Mouse (Mus musculus): Measurements from ENCODE around the gene Adamts13. TPM values are rescaled to one million over a fixed set of nuclear protein-coding genes. Genes with fewer than 3 reads are reported as not detected.

The Adamts13 gene
- total RNA-seq, 2 experiments from 2014 or later = not detected

GRCm38 (mm10) chr2:27028437-27029015, 55.3 kb downstream of the Adamts13 start:
- intact Hi-C loops (cut with DNase I) = no loop called here
- DNase-seq = no peak

GRCm38 (mm10) chr2:27032361-27032760, 59.1 kb downstream of the Adamts13 start:
- no peak for DNase-seq
- intact Hi-C loops (cut with DNase I) = no loop called here

- no peak for DNase-seq
- intact Hi-C loops (cut with DNase I) = no loop called here
Measured at GRCm38 (mm10) chr2:27036003-27036402, 62.8 kb downstream of the Adamts13 start.

- DNase-seq = no peak
- intact Hi-C loops (cut with DNase I) = no loop called here
Measured at GRCm38 (mm10) chr2:27037008-27037407, 63.8 kb downstream of the Adamts13 start.

- intact Hi-C loops (cut with DNase I) = loop anchor here (1.0 to 2.0 kb wide), 4 partner anchors 21 to 392 kb away; no protein-coding TSS in a partner anchor
- DNase-seq = peak; percentile 82 to 89
Measured at GRCm38 (mm10) chr2:27038596-27038995, 65.4 kb downstream of the Adamts13 start.

- DNase-seq = peak in 1 of 2 experiments; percentile 44
- intact Hi-C loops (cut with DNase I) = loop anchor here (2.0 kb wide), 2 partner anchors 108 to 392 kb away; no protein-coding TSS in a partner anchor
Measured at GRCm38 (mm10) chr2:27039286-27039685, 66.1 kb downstream of the Adamts13 start.

GRCm38 (mm10) chr2:27042131-27042844, 69.1 kb downstream of the Adamts13 start:
- intact Hi-C loops (cut with DNase I) = loop anchor here (5.0 kb wide), 1 partner anchor 80 kb away; no protein-coding TSS in a partner anchor

GRCm38 (mm10) chr2:27043461-27043860, 70.2 kb downstream of the Adamts13 start:
- intact Hi-C loops (cut with DNase I) = loop anchor here (1.0 to 5.0 kb wide), 2 partner anchors 79 to 194 kb away; no protein-coding TSS in a partner anchor
- peak; percentile 92 to 93 for DNase-seq

More at GRCm38 (mm10) chr2:27042131-27042844, 69.1 kb downstream of the Adamts13 start:
- DNase-seq = no peak

- DNase-seq = peak in 1 of 2 experiments; percentile 40
- intact Hi-C loops (cut with DNase I) = loop anchor here (5.0 kb wide), 1 partner anchor 78 kb away; no protein-coding TSS in a partner anchor
Measured at GRCm38 (mm10) chr2:27044166-27044565, 71.0 kb downstream of the Adamts13 start.

- intact Hi-C loops (cut with DNase I) = loop anchor here (5.0 kb wide), 1 partner anchor 78 kb away; no protein-coding TSS in a partner anchor
Measured at GRCm38 (mm10) chr2:27044641-27045040, 71.4 kb downstream of the Adamts13 start.

GRCm38 (mm10) chr2:27045979-27046770, 73.0 kb downstream of the Adamts13 start:
- intact Hi-C loops (cut with DNase I) = no loop called here
- DNase-seq = peak; percentile 91

More at GRCm38 (mm10) chr2:27044641-27045040, 71.4 kb downstream of the Adamts13 start:
- peak in 1 of 2 experiments; percentile 26 for DNase-seq

GRCm38 (mm10) chr2:27049408-27049807, 76.2 kb downstream of the Adamts13 start:
- DNase-seq = no peak
- intact Hi-C loops (cut with DNase I) = no loop called here

- DNase-seq = no peak
- intact Hi-C loops (cut with DNase I) = no loop called here
Measured at GRCm38 (mm10) chr2:27058251-27058650, 85.0 kb downstream of the Adamts13 start.

GRCm38 (mm10) chr2:27058751-27059150, 85.5 kb downstream of the Adamts13 start:
- intact Hi-C loops (cut with DNase I) = no loop called here
- no peak for DNase-seq

- DNase-seq = no peak
- intact Hi-C loops (cut with DNase I) = no loop called here
Measured at GRCm38 (mm10) chr2:27059187-27059586, 86.0 kb downstream of the Adamts13 start.

Other genes starting within 250 kb of the Adamts13 start
- gene Abo, start 108.4 kb upstream of the Adamts13 start, total RNA-seq (2021) = not detected
- 10 to 100 TPM; 14.7 to 16.8 TPM for gene Surf6, start 70.5 kb upstream of the Adamts13 start, total RNA-seq (2021)
- gene Med22, start 62.7 kb upstream of the Adamts13 start, total RNA-seq (2021) = 10 to 100 TPM; 29.3 to 37.7 TPM
- gene Rpl7a, start 62.7 kb upstream of the Adamts13 start, total RNA-seq (2021) = 100 to 1,000 TPM; 364 to 371 TPM
- gene Surf2, start 57.0 kb upstream of the Adamts13 start, total RNA-seq (2021) = 10 to 100 TPM; 15.9 TPM
- 10 to 100 TPM; 48.0 to 54.1 TPM for gene Surf1, start 56.9 kb upstream of the Adamts13 start, total RNA-seq (2021)
- 100 to 1,000 TPM; 103 TPM for gene Surf4, start 39.5 kb upstream of the Adamts13 start, total RNA-seq (2021)
- under 1 TPM in 1 of 2 experiments, not detected in 1; 0.31 TPM for gene Stkld1, start 39.4 kb upstream of the Adamts13 start, total RNA-seq (2021)
- 10 to 100 TPM; 13.3 to 14.4 TPM for gene Rexo4, start 9.0 kb upstream of the Adamts13 start, total RNA-seq (2021)
- 10 to 100 TPM; 29.0 to 36.7 TPM for gene Cacfd1, start 36.5 kb downstream of the Adamts13 start, total RNA-seq (2021)
- gene Slc2a6, start 54.6 kb downstream of the Adamts13 start, total RNA-seq (2021) = under 1 TPM in 1 of 2 experiments, not detected in 1; 0.14 TPM
- under 1 TPM in 1 of 2 experiments, not detected in 1; 0.22 TPM for gene Mymk, start 98.8 kb downstream of the Adamts13 start, total RNA-seq (2021)
- 10 to 100 TPM in 1 of 2 experiments, 1 to 10 TPM in 1; 8.7 to 19.4 TPM for gene Adamtsl2, start 106.0 kb downstream of the Adamts13 start, total RNA-seq (2021)
- under 1 TPM; 0.37 to 0.38 TPM for gene Fam163b, start 169.1 kb downstream of the Adamts13 start, total RNA-seq (2021)
- gene Dbh, start 191.8 kb downstream of the Adamts13 start, total RNA-seq (2021) = 1 to 10 TPM; 2.3 to 2.5 TPM

Data from heart, postnatal 10 days (tissue).